Mouse (Mus musculus): Measurements from ENCODE around the gene Lcor.

GRCm38 (mm10) chr19:41568791-41569190, 86.4 kb downstream of the Lcor start:
- no peak for TF ChIP-seq HCFC1 (IDR thresholded peaks at IDR 0.05; ENCODE audit: borderline replicate concordance, insufficient read depth, low read length)
- no peak for TF ChIP-seq ZC3H11A (IDR thresholded peaks at IDR 0.05; ENCODE audit: borderline replicate concordance, low read depth, low read length)
- TF ChIP-seq ZNF384 (IDR thresholded peaks at IDR 0.05; ENCODE audit: low read depth, low read length), result no peak
- no peak for TF ChIP-seq CHD2 (IDR thresholded peaks at IDR 0.05; ENCODE audit: low read depth, low read length)
- no peak for TF ChIP-seq MAFK (IDR thresholded peaks at IDR 0.05; ENCODE audit: insufficient read depth, low read depth, low read length)
